Mouse (Mus musculus) kidney, adult 2 months (tissue): ENCODE results near the gene Abcb9. TPM values are rescaled to one million over a fixed set of nuclear protein-coding genes. Genes with fewer than 3 reads are reported as not detected.
A peak's percentile ranks its signal among the peaks of the same experiment; 100 is the strongest.

ENCODE experiments used
- DNase-seq: peaks from one replicate; pipeline ENCODE4 v3.0.0; 2021
- H3K27ac ChIP-seq: fragments of 200-500 bp; 2 replicates; pipeline ENCODE4 v1.5.1; 2012; ENCODE audit warnings: low read depth, low read length, control low read depth, inconsistent platforms; ENCODE audit not compliant: insufficient read depth
- H3K27me3 ChIP-seq: fragments of 200-500 bp; replicated peaks from 2 replicates; pipeline ENCODE4 v1.6.1; 2012; ENCODE audit warnings: mild to moderate bottlenecking, moderate library complexity, low read length, inconsistent platforms; ENCODE audit not compliant: control insufficient read depth, insufficient read depth
- H3K36me3 ChIP-seq: fragments of 200-500 bp; 2 replicates; pipeline ENCODE4 v1.6.1; 2012; ENCODE audit warnings: mild to moderate bottlenecking, moderate library complexity, low read length, inconsistent platforms; ENCODE audit not compliant: control insufficient read depth, insufficient read depth
- H3K4me1 ChIP-seq: fragments of 200-500 bp; 2 replicates; pipeline ENCODE4 v1.6.1; 2011; ENCODE audit warnings: low read length; ENCODE audit not compliant: control insufficient read depth, insufficient read depth
- H3K4me3 ChIP-seq: fragments of 200-500 bp; 2 replicates; pipeline ENCODE4 v1.5.1; 2011; ENCODE audit warnings: mild to moderate bottlenecking, low read depth, low read length, control low read depth; ENCODE audit not compliant: insufficient read depth
- CTCF ChIP-seq: fragments of 200-500 bp; conservative IDR thresholded peaks from 2 replicates; pipeline ENCODE4 v1.5.1; 2011; ENCODE audit warnings: low read depth, mild to moderate bottlenecking, control low read depth, low read length, moderate library complexity, mixed read lengths; ENCODE audit not compliant: insufficient read depth, insufficient read length
- POLR2A ChIP-seq: fragments of 200-500 bp; IDR thresholded peaks from one replicate; pipeline ENCODE4 v1.6.1; 2011; ENCODE audit warnings: low read depth, low read length, control low read depth
- WGBS: fragments of 180-500 bp; shearing (Covaris S2); methylation state at CpG from one replicate; pipeline ENCODE4 v1.1.7; 2018; 5-methylcytosine and 5-hydroxymethylcytosine counted together
- polyA plus RNA-seq: library from polyadenylated mRNA; depleted of rRNA; stranded (reverse); fragments of >200 nt; gene quantifications from 2 replicates; pipeline ENCODE4 v1.2.3, GENCODE M21; 2012; rRNA removed

The Abcb9 gene
- polyA plus RNA-seq = 8.1 and 8.5 TPM in 2 replicates

- Histone ChIP-seq H3K27ac (peak within 1 kb of the TSS; percentile 34), H3K36me3 (no peaks in the 10 kb centered on the region), H3K27me3 (no peaks in the 10 kb centered on the region), H3K4me1 (peaks cover 9% of the 10 kb centered on the region), H3K4me3 (peak within 1 kb of the TSS; percentile 76)
- 1% methylated on average over 42 of the region's 42 CpGs for WGBS
- TF ChIP-seq CTCF (no peak), POLR2A (peak; percentile 53)
- peak; percentile 100 for DNase-seq
These were observed at the start of gene Abcb9 for GRCm38 (mm10) chr5:124095596-124096232. Abcb9 (minus strand) TSS chr5:124095798.

GRCm38 (mm10) chr5:124138066-124138465 is 42.5 kb upstream of the Abcb9 start:
- WGBS = 71% methylated on average over 7 of the region's 7 CpGs

GRCm38 (mm10) chr5:124134261-124134660 is 38.7 kb upstream of the Abcb9 start:
- Histone ChIP-seq H3K36me3 (no peaks in the 10 kb centered on the region), H3K27me3 (no peaks in the 10 kb centered on the region), H3K4me3 (no peak overlapping the region), H3K27ac (no peak overlapping the region), H3K4me1 (no peaks in the 10 kb centered on the region)
- no peak for DNase-seq
- no peak for TF ChIP-seq CTCF
- TF ChIP-seq POLR2A = no peak
- WGBS = 87% methylated on average over 5 of the region's 5 CpGs

More at GRCm38 (mm10) chr5:124138066-124138465, 42.5 kb upstream of the Abcb9 start:
- DNase-seq = no peak
- Histone ChIP-seq H3K4me1 (no peaks in the 10 kb centered on the region), H3K36me3 (no peaks in the 10 kb centered on the region), H3K27me3 (no peaks in the 10 kb centered on the region), H3K4me3 (no peak overlapping the region), H3K27ac (no peak overlapping the region)
- TF ChIP-seq CTCF = no peak

GRCm38 (mm10) chr5:124125093-124125492 is 29.5 kb upstream of the Abcb9 start:
- no peak for DNase-seq
- no peaks in the 10 kb centered on the region for H3K27me3 ChIP-seq
- no peaks in the 10 kb centered on the region for H3K4me1 ChIP-seq
- H3K36me3 ChIP-seq = no peaks in the 10 kb centered on the region
- WGBS = 88% methylated on average over 11 of the region's 11 CpGs
- TF ChIP-seq CTCF (no peak), POLR2A (no peak)
- H3K4me3 ChIP-seq = no peak overlapping the region
- no peak overlapping the region for H3K27ac ChIP-seq

GRCm38 (mm10) chr5:124122357-124122756 is 26.8 kb upstream of the Abcb9 start:
- no peak for DNase-seq
- no peaks in the 10 kb centered on the region for H3K36me3 ChIP-seq
- H3K4me3 ChIP-seq = no peak overlapping the region
- no peaks in the 10 kb centered on the region for H3K4me1 ChIP-seq
- no peak overlapping the region for H3K27ac ChIP-seq
- WGBS = 91% methylated on average over 18 of the region's 18 CpGs
- no peaks in the 10 kb centered on the region for H3K27me3 ChIP-seq
- TF ChIP-seq POLR2A (no peak), CTCF (no peak)

GRCm38 (mm10) chr5:124119204-124119603 is 23.6 kb upstream of the Abcb9 start:
- TF ChIP-seq POLR2A = no peak
- peaks cover 8% of the 10 kb centered on the region for H3K4me1 ChIP-seq
- H3K36me3 ChIP-seq = no peaks in the 10 kb centered on the region
- WGBS = 62% methylated on average over 5 of the region's 5 CpGs
- no peak for DNase-seq
- H3K4me3 ChIP-seq = no peak overlapping the region
- H3K27ac ChIP-seq = no peak overlapping the region
- H3K27me3 ChIP-seq = no peaks in the 10 kb centered on the region

- Histone ChIP-seq H3K27ac (peak within 1 kb of the TSS; percentile 82), H3K27me3 (no peaks in the 10 kb centered on the region), H3K4me1 (peaks cover 8% of the 10 kb centered on the region), H3K36me3 (no peaks in the 10 kb centered on the region), H3K4me3 (peak within 1 kb of the TSS; percentile 100)
- TF ChIP-seq CTCF (no peak), POLR2A (peak; percentile 54)
- DNase-seq = peak; percentile 80
- 1% methylated on average over 64 of the region's 64 CpGs for WGBS
These were observed 20.6 kb upstream of the Abcb9 start, which contains the start of gene Arl6ip4 for GRCm38 (mm10) chr5:124115990-124116845. Arl6ip4 (plus strand) TSS chr5:124116089.
